Mouse (Mus musculus) bone marrow, adult 2 months (tissue): ENCODE measurements at regions not wholly inside any gene's neighbourhood (a gene's known extent, or its start where the extent isn't known, plus 50 kb on each side); places are given as distances from the start of the nearest gene placed in this dataset.

Experiments
- CTCF ChIP-seq: fragments of 200-500 bp; IDR thresholded peaks from 2 replicates; pipeline ENCODE4 v1.5.1; 2011; ENCODE audit warnings: low read length, control low read depth; ENCODE audit not compliant: control insufficient read depth, insufficient read depth
- POLR2A ChIP-seq: fragments of 200-500 bp; IDR thresholded peaks from 2 replicates; pipeline ENCODE4 v1.6.1; 2011; ENCODE audit warnings: low read depth, mild to moderate bottlenecking, control low read depth, low read length, borderline replicate concordance; ENCODE audit not compliant: control insufficient read depth

DNA sequence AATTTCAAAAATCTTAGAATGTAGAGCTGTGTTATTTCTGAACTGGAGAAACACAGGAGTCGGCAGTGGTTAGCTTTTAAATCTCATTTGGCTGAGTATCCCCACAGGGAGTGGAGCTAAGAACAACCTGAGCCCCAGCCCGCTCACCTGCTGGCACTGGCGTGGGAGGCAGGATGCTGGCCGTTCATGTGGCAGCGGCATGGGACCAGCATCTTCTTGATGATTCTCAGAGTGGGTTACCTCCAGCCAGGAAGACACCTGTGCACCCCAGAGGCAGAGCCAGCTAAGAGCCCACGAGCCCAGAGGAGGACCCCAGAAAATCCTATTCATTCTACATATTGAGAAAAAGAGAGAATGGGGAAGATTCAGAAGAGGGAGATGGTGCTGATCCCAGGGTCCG is 181.7 kb downstream of the Vrk1 start:
- TF ChIP-seq CTCF (no peak), POLR2A (no peak)
